Mouse (Mus musculus) 3134 (cell line): ENCODE data around the gene L1td1.
"Not testable (repeated sequence)": the region's sequence is repeated elsewhere in the genome, so short reads cannot be mapped to it uniquely, and the experiment has no call there.

Experiments
- DNase-seq: peaks from one replicate; pipeline ENCODE4 v3.0.0-alpha.2; 2011; ENCODE audit warnings: low spot score; ENCODE audit not compliant: insufficient read length; ENCODE audit errors: extremely low read depth

Gene L1td1

GRCm38 (mm10) chr4:98726590-98727237, at the start of gene L1td1:
TSS of gene L1td1 (plus strand) at chr4:98726734.
- no peak for DNase-seq

- no peak for DNase-seq
Measured at GRCm38 (mm10) chr4:98677506-98677905, 49.0 kb upstream of the L1td1 start.

- no peak for DNase-seq
Measured at GRCm38 (mm10) chr4:98686678-98687267, 39.8 kb upstream of the L1td1 start.

GRCm38 (mm10) chr4:98688116-98688515, 38.4 kb upstream of the L1td1 start:
- no peak for DNase-seq

GRCm38 (mm10) chr4:98688520-98688919, 38.0 kb upstream of the L1td1 start:
- DNase-seq = no peak

GRCm38 (mm10) chr4:98689988-98690387, 36.5 kb upstream of the L1td1 start:
- no peak for DNase-seq

GRCm38 (mm10) chr4:98693465-98694185, 32.9 kb upstream of the L1td1 start:
- no peak for DNase-seq

- DNase-seq = no peak
Measured at GRCm38 (mm10) chr4:98697932-98698331, 28.6 kb upstream of the L1td1 start.

- no peak for DNase-seq
Measured at GRCm38 (mm10) chr4:98698921-98699320, 27.6 kb upstream of the L1td1 start.

GRCm38 (mm10) chr4:98700156-98700555, 26.4 kb upstream of the L1td1 start:
- DNase-seq = no peak

- no peak for DNase-seq
Measured at GRCm38 (mm10) chr4:98702201-98702894, 24.2 kb upstream of the L1td1 start.

GRCm38 (mm10) chr4:98710891-98711290, 15.6 kb upstream of the L1td1 start:
- no peak for DNase-seq

- no peak for DNase-seq
Measured at GRCm38 (mm10) chr4:98717735-98718546, 8.6 kb upstream of the L1td1 start.

- DNase-seq = no peak
Measured at GRCm38 (mm10) chr4:98718547-98718917, 8.0 kb upstream of the L1td1 start.

GRCm38 (mm10) chr4:98722454-98722853, 4.1 kb upstream of the L1td1 start:
- DNase-seq = no peak

- DNase-seq = not testable (repeated sequence)
Measured at GRCm38 (mm10) chr4:98724682-98725081, 1.9 kb upstream of the L1td1 start.

- DNase-seq = no peak
Measured at GRCm38 (mm10) chr4:98725439-98725838, 1.1 kb upstream of the L1td1 start.

- DNase-seq = no peak
Measured at GRCm38 (mm10) chr4:98727295-98727958, 893 bp downstream of the L1td1 start.

GRCm38 (mm10) chr4:98727959-98728347, 1.4 kb downstream of the L1td1 start:
- DNase-seq = no peak

- DNase-seq = no peak
Measured at GRCm38 (mm10) chr4:98728716-98729115, 2.2 kb downstream of the L1td1 start.
